Mouse (Mus musculus) adrenal gland, adult 18-20 months (tissue): ENCODE data around the gene Eef1a2. TPM values are rescaled to one million over a fixed set of nuclear protein-coding genes. Genes with fewer than 3 reads are reported as not detected.

Experiments used
- DNase-seq, 2 experiments: peaks; one replicate each; pipeline ENCODE4 v3.0.0; 2021 to 2022; ENCODE audit warnings: low spot score in 2 of 2
- total RNA-seq, 2 experiments: library from RNA; stranded (reverse); gene quantifications; 1 replicate in 1 of 2; 2 replicates in 1 of 2; pipeline ENCODE4 v1.2.3; 2021

The Eef1a2 gene
- total RNA-seq, 2 experiments from 2014 or later, result 55.1 to 71.0 TPM

DNA sequence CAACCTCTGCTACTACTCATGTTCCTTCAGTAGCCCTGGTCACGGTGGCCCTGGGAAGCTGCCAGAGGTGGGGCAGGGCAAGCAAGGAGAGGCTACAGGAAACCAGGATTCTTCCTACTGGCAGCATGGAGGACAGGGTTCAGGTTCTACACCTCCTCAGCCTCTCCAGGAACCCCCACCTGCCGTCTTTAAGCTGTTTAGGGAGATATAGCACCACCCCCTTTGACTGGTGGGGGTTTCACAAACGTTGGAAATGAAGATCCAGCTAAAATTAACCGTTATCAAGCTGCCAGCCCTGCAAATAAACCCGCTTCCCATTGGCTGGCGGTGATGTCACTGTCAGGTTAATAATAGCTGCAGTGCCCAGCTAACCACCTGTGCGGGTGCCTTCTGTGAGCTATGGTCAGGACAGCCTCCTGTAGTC, 2.3 kb upstream of the Eef1a2 start:
- no peak for DNase-seq

DNA sequence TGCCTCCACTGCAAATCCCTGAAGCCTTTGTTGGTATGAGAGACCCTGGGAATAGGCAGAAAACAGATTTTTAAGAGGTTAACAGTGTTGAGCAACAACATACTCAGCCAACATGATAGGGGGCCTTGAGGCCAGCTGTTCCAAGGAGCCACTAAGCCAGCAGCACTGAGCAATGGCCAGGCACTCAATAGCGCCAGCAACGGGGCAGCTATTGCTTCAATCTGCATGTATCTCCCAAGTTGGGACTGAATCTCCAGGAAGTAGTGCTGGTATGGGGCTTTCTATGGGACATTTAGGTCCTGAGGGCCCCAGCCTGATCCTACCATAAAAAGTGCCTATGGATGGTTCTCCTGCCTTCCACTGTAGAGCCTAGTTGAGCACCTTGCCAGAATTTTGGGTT, 1.7 kb upstream of the Eef1a2 start:
- no peak for DNase-seq

- no peak for DNase-seq
Measured at GRCm38 (mm10) chr2:181157716-181158302, 995 bp upstream of the Eef1a2 start.

GRCm38 (mm10) chr2:181157180-181157579, 366 bp upstream of the Eef1a2 start:
- DNase-seq, result no peak

DNA sequence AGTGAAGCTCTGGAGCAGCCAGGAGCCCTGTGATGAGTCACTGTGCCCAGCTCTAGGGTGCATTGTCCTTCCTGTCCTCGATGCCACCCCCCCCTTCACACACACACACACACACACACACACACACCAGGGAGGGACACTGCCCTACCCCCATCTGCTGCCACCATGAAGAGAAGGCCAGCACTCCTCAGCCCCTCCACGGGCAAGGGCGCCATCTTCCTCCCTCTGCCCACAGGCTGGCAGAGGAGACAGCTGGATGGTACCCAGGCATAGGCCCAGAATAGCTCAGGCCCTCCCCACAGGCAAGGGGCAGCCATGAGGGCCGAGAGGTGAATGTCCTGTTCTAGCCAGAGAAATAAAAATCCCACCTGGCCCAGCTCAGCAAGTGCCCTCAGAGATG, 1.0 kb downstream of the Eef1a2 start:
- no peak for DNase-seq

DNA sequence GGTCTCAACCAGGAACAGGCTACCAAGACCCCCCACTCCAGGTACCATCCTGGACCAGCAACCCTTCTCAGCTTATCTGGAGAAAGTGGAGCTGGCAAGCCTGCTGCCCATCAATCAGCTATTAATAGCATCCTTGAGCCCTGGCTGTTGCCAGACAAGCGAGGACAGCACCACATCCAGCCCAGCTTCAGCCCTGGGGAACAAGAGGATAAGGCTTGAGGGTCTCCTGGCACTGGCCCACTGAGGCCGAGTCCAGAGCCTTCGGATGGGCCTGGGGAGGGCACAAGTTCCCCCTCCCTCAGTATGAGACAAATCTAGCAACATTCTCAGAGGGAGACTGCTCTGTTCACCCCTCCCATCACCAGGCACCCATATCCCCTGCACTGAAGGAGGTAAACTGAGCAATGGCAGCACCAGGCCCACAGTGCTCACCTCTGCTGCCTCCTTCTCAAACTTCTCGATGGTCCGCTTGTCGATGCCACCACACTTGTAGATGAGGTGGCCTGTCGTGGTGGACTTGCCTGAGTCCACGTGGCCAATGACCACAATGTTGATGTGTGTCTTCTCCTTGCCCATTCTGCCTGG, 1.9 kb downstream of the Eef1a2 start:
- no peak for DNase-seq

- DNase-seq, result no peak
Measured at GRCm38 (mm10) chr2:181154361-181154760, 2.5 kb downstream of the Eef1a2 start.

DNA sequence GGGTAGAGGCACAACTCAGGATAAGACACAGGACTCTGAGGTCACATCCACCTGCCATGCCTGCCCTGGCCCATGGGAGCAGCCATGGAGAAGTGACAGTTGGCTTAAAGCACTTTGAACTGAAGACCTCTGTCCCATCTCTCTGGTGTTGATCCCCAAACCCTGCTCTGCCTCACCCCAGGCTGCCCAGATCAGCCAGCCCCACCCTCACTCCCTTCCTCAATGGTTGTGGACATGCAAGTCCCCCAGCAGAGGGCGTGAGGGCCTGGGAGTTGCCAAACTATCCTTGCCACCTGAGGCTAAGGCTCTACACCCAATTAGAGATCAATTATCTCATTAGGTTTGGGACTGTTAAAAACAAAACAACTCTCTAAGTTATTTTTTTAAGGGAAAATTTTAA, 3.0 kb downstream of the Eef1a2 start:
- no peak for DNase-seq

DNA sequence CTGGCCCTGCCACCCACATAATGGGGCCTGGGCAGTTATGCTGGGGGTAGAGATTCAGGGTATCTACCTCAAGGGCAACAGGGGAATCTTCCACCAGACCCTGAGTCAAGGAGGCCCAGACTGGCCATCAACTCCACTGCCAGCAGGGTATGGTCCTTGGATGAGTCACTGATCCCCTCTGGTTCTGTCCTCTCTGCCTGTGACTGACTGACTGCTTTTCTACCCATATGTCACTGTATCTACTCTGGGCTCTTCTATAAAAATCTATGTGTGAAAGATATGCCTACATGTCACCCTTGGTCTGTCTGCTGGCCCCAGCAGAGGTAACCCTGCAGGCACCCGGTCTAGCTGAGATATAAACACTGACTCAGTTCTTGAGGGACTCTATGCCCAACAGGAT, 3.7 kb downstream of the Eef1a2 start:
- no peak for DNase-seq

GRCm38 (mm10) chr2:181152701-181153100, 4.1 kb downstream of the Eef1a2 start:
- DNase-seq, result no peak

DNA sequence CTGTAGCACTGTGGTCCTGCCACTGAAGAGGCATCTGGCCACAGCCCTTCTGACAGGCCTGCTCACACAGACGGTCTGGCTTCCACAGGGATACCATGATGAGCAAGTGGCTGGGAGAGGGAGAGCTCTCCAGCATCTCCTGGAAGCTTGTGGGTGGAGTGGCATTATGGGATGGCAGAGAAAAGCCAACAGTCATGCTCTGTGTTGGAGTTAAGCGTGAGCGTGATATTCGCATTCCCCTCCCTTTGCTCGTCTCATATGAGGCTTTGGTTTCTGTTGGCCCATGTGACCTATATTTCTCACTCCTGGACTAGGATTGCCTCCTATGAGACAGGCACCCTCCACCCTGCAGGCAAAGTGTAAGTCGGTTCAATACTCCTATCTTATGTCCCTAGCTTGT, 6.5 kb downstream of the Eef1a2 start:
- no peak for DNase-seq

- DNase-seq, result no peak
Measured at GRCm38 (mm10) chr2:181148318-181148955, 8.4 kb downstream of the Eef1a2 start.

DNA sequence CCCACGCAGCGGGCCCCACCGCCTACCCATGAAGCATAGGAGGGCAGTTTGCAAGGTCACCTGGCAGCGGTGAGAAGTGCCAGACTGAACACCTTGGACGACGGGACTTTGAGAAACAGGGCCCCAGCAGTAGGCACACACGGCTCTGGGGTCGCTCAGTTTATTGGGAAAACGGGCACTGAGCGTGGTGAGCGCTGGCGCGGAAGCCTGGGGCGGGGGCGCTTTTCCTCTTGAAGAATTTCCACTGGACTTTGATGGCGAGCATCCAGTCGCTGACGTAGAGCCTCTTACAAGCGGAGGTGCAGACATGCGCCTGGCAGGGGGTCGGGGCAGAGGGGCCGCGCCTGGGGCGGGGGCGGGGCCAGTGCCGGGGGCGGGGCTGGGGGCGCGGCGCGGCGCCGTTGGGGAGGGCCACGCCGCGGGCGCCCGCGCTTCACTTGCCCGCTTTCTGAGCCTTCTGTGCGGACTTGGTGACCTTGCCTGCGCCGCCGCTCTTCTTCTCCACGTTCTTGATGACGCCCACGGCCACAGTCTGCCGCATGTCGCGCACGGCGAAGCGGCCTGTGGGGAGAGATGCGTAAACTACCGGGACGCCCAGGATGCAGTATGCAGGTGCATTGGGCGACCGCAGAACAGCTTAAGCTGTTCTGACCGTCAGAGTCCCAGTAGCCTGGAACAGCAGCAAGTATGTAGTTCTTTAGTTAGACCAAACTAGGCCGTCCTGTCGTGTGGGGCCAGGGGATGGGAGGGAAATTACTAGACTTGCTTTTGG, 9.1 kb downstream of the Eef1a2 start:
- no peak for DNase-seq

GRCm38 (mm10) chr2:181146976-181147545, 9.8 kb downstream of the Eef1a2 start:
- no peak for DNase-seq

GRCm38 (mm10) chr2:181144675-181145074, 12.1 kb downstream of the Eef1a2 start:
- no peak for DNase-seq

- no peak for DNase-seq
Measured at GRCm38 (mm10) chr2:181143509-181144276, 13.1 kb downstream of the Eef1a2 start.

DNA sequence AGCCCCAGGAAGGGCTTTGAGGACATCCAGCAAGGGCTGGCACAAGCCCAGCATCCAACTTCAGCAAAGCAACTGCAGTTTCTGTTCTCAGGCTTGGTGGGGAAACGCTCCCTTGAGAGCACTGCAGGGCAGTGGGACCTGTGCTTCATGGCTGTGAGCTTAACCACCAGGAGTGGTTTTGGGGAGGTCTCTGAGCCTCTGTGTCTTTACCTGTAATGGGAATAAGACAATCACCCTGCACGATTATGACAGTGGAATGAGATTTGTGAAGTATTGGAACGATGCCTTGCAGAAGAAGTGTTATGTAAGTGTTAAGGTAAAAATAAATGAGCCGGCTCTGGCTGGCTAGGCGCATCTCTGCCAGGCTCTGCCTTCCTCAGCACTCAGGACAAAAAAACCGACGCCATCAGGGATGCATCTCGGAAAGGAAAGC, 14.1 kb downstream of the Eef1a2 start:
- DNase-seq, result no peak

GRCm38 (mm10) chr2:181139641-181140193, 17.1 kb downstream of the Eef1a2 start:
- no peak for DNase-seq

DNA sequence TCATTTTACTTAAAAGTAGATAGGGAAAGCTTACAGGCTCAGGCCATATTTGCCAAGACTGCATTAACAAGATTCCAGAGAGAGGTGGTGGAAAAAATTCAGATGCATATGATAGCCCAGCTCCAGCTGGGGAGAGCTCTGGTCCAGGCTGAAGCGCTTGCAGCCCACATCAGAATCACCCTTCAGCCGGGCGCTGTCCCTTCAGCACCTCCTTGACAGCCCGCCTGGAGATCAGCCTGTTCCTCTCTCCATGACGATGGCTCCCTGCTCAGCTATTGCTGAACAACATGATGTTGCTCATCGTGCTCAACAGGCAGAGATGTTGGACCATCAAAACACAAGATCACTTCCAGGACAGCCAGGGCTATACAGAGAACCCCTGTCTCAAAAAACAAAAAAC, 19.9 kb downstream of the Eef1a2 start:
- DNase-seq, result no peak

DNA sequence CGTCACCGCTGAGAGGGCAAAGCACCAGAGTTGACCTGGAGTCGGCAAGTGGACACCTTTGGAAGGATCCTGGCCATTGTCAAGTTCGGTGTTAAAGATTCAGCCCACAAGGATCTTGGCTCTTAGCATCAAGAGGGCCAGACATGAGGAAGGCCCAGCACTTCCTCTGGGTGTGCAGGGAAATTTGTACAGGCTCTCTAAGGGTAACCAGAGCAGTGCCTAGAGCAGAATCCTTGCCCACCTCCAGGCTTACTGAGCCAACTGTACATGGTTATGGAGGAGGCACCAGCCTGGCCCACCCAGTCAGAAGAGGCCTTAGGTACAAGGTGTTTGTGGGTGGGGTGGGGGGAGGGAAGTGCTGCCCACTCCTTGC, 21.4 kb downstream of the Eef1a2 start:
- no peak for DNase-seq
